Comparison of ENCODE assay signal across 9 mouse cellular contexts in the genomic region with DNA sequence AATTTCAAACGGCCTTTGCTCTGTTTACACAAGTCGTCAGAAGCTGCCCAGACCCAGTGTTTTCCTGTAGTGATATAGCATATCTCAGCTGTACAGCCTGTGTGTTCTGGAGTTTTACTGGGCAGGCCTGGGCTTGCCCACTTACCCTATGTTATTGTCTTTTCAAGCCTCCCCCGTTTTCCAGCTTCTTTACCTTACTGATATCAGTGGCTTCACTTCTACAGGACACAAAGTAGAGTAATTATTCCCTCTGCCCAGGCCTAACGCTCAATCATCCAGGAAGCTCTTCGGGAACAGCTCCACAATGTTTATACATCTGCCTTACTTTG.
A peak's percentile ranks its signal among the peaks of the same experiment; 100 is the strongest.
DNase-seq lines count a peak whose midpoint lies in the region; ATAC-seq and TF ChIP-seq lines count a peak whose summit lies in the region.
"Had no signal": no experiment of that assay in that cellular context is flagged by ENCODE, and none has a peak within 500 bp of the region (broad histone marks: within the 10 kb centered on the region; RNA-seq: fewer than 3 reads in every experiment).

No protein-coding gene starts in this region.

- peak overlapping the region; percentile 60 for H3K27ac ChIP-seq in kidney, embryonic 14.5 days (ENCODE audit: low read depth, low read length)
- peak overlapping the region; percentile 96 for H3K27ac ChIP-seq in lung, embryonic 14.5 days (ENCODE audit: low read depth)
- no peak overlapping the region for H3K27ac ChIP-seq in midbrain, embryonic 15.5 days
- H3K27ac ChIP-seq in forebrain, postnatal 0 days (ENCODE audit: low read depth, low read length) = no peak overlapping the region
- H3K27ac ChIP-seq: layer of hippocampus, adult 2 months had no signal

- no peak overlapping the region for H3K4me2 ChIP-seq in kidney, embryonic 14.5 days (replicated peaks; ENCODE audit: low read depth, low read length)
- peak overlapping the region; percentile 46; the same call in 1 of the 2 replicates for H3K4me2 ChIP-seq in lung, embryonic 14.5 days
- H3K4me2 ChIP-seq in midbrain, embryonic 15.5 days = no peak overlapping the region
- H3K4me2 ChIP-seq in forebrain, postnatal 0 days (ENCODE audit: low read depth) = no peak overlapping the region

- H3K36me3 ChIP-seq in kidney, embryonic 14.5 days (ENCODE audit: control insufficient read depth, insufficient read depth, low read length) = no peaks in the 10 kb centered on the region
- H3K36me3 ChIP-seq in lung, embryonic 14.5 days (ENCODE audit: insufficient read depth) = no peaks in the 10 kb centered on the region
- no peaks in the 10 kb centered on the region for H3K36me3 ChIP-seq in midbrain, embryonic 15.5 days (replicated peaks)
- no peaks in the 10 kb centered on the region for H3K36me3 ChIP-seq in forebrain, postnatal 0 days (ENCODE audit: insufficient read depth)

- peaks cover 17% of the 10 kb centered on the region for H3K4me1 ChIP-seq in kidney, embryonic 14.5 days (ENCODE audit: control insufficient read depth, insufficient read depth, low read length)
- peaks cover 18% of the 10 kb centered on the region for H3K4me1 ChIP-seq in lung, embryonic 14.5 days (ENCODE audit: insufficient read depth)
- peaks cover 2% of the 10 kb centered on the region; the same call in 1 of the 2 replicates for H3K4me1 ChIP-seq in midbrain, embryonic 15.5 days
- peaks cover 6% of the 10 kb centered on the region for H3K4me1 ChIP-seq in forebrain, postnatal 0 days (ENCODE audit: insufficient read depth)

- no peak for TF ChIP-seq CTCF in lung, embryonic 14.5 days (IDR thresholded peaks at IDR 0.05; ENCODE audit: low read depth)
- TF ChIP-seq CTCF in forebrain, postnatal 0 days (IDR thresholded peaks at IDR 0.05; ENCODE audit: low read depth) = no peak

- no peak overlapping the region for H3K9ac ChIP-seq in kidney, embryonic 14.5 days (ENCODE audit: low read depth, low read length)
- peak overlapping the region; percentile 23; the same call in 1 of the 2 replicates for H3K9ac ChIP-seq in lung, embryonic 14.5 days
- no peak overlapping the region for H3K9ac ChIP-seq in midbrain, embryonic 15.5 days
- no peak overlapping the region for H3K9ac ChIP-seq in forebrain, postnatal 0 days

- WGBS in kidney, embryonic 14.5 days = 17% methylated on average over 5 of the region's 5 CpGs
- WGBS in lung, embryonic 14.5 days = 4% methylated on average over 5 of the region's 5 CpGs
- WGBS in midbrain, embryonic 15.5 days = 70% methylated on average over 5 of the region's 5 CpGs
- 56% methylated on average over 5 of the region's 5 CpGs for WGBS in forebrain, postnatal 0 days

- DNase-seq in 416B (ENCODE audit: low read depth) = peak; percentile 8
- DNase-seq in embryo, embryonic 10.5 days (ENCODE audit: low spot score) = peak; percentile 34
- DNase-seq in lung, embryonic 14.5 days = peak; percentile 82
- DNase-seq in cerebellum, adult 9-11 months = no peak
- DNase-seq in forebrain, postnatal 0 days = no peak
- DNase-seq in left cerebral cortex, postnatal 14 days (ENCODE audit: low spot score in 2 of 2) = no peak

- no peaks in the 10 kb centered on the region for H3K9me3 ChIP-seq in kidney, embryonic 14.5 days (ENCODE audit: control insufficient read depth, low read length)
- H3K9me3 ChIP-seq in lung, embryonic 14.5 days (ENCODE audit: low read depth, low read length) = no peaks in the 10 kb centered on the region
- H3K9me3 ChIP-seq in midbrain, embryonic 15.5 days = no peaks in the 10 kb centered on the region
- H3K9me3 ChIP-seq in forebrain, postnatal 0 days (ENCODE audit: low read length) = no peaks in the 10 kb centered on the region

- peak; percentile 61 for ATAC-seq in kidney, embryonic 14.5 days (ENCODE audit: low FRiP score, low TSS enrichment)
- peak; percentile 91 for ATAC-seq in lung, embryonic 14.5 days (ENCODE audit: insufficient read depth)
- no peak for ATAC-seq in midbrain, embryonic 15.5 days (replicated peaks)
- ATAC-seq in forebrain, postnatal 0 days = no peak

- H3K4me3 ChIP-seq in kidney, embryonic 14.5 days (ENCODE audit: low read length) = no peak overlapping the region
- H3K4me3 ChIP-seq in lung, embryonic 14.5 days (ENCODE audit: low read depth, low read length) = no peak overlapping the region
- H3K4me3 ChIP-seq in midbrain, embryonic 15.5 days = no peak overlapping the region
- no peak overlapping the region for H3K4me3 ChIP-seq in forebrain, postnatal 0 days (ENCODE audit: low read depth, low read length)
- H3K4me3 ChIP-seq: layer of hippocampus, adult 2 months had no signal

- intact Hi-C loops in left cerebral cortex, postnatal 14 days (cut with DNase I) = no loop called here

- H3K27me3 ChIP-seq in kidney, embryonic 14.5 days (ENCODE audit: control insufficient read depth, insufficient read depth, low read length) = no peaks in the 10 kb centered on the region
- H3K27me3 ChIP-seq in lung, embryonic 14.5 days (ENCODE audit: insufficient read depth, low read length) = no peaks in the 10 kb centered on the region
- no peaks in the 10 kb centered on the region for H3K27me3 ChIP-seq in midbrain, embryonic 15.5 days (replicated peaks)
- no peaks in the 10 kb centered on the region for H3K27me3 ChIP-seq in forebrain, postnatal 0 days (ENCODE audit: insufficient read depth, low read length)

Comparison
In these comparisons a context has a peak if more than half of its experiments do, and no peak if none do; other contexts are left out.
1. DNase-seq: peak in 416B (single experiment), embryo, embryonic 10.5 days (single experiment) and lung, embryonic 14.5 days (single experiment); none in cerebellum, adult 9-11 months (single experiment), forebrain, postnatal 0 days (single experiment) and left cerebral cortex, postnatal 14 days (0 of 2).
2. ATAC-seq: peak in kidney, embryonic 14.5 days (single experiment) and lung, embryonic 14.5 days (single experiment); none in midbrain, embryonic 15.5 days (single experiment) and forebrain, postnatal 0 days (single experiment).
3. H3K27ac ChIP-seq: peak in kidney, embryonic 14.5 days (single experiment) and lung, embryonic 14.5 days (single experiment); none in midbrain, embryonic 15.5 days (single experiment) and forebrain, postnatal 0 days (single experiment).